Mouse (Mus musculus) lung, adult 18-20 months (tissue): ENCODE data around the gene Rhox3h.
"Not testable (repeated sequence)": the region's sequence is repeated elsewhere in the genome, so short reads cannot be mapped to it uniquely, and the experiment has no call there.

ENCODE experiments used
- DNase-seq, 2 experiments: peaks; one replicate each; pipeline ENCODE4 v3.0.0; 2022; ENCODE audit warnings: mixed read lengths in 2 of 2

Rhox3h gene

GRCm38 (mm10) chrX:37668664-37669063 is at the start of gene Rhox3h:
Gene Rhox3h, minus strand, starts transcription at chrX:37668764.
- not testable (repeated sequence) for DNase-seq

- no peak for DNase-seq
These were observed 33.3 kb upstream of the Rhox3h start for GRCm38 (mm10) chrX:37701821-37702387.

- no peak for DNase-seq
These were observed 23.7 kb upstream of the Rhox3h start for GRCm38 (mm10) chrX:37692261-37692660.

GRCm38 (mm10) chrX:37683031-37683715 is 14.6 kb upstream of the Rhox3h start:
- DNase-seq, result no peak

GRCm38 (mm10) chrX:37673177-37673576 is 4.6 kb upstream of the Rhox3h start, which contains the start of gene Rhox2h:
Gene Rhox2h, minus strand, starts transcription at chrX:37673277.
- DNase-seq, result not testable (repeated sequence)

GRCm38 (mm10) chrX:37651227-37651626 is 17.3 kb downstream of the Rhox3h start, which contains the start of gene Rhox4g:
Gene Rhox4g, minus strand, starts transcription at chrX:37651327.
- DNase-seq, result not testable (repeated sequence)

GRCm38 (mm10) chrX:37643370-37643769 is 25.2 kb downstream of the Rhox3h start, which contains the start of gene Rhox2g:
Gene Rhox2g, minus strand, starts transcription at chrX:37643470.
- DNase-seq, result not testable (repeated sequence)

GRCm38 (mm10) chrX:37628512-37628911 is 40.1 kb downstream of the Rhox3h start, which contains the start of gene Rhox3g:
Gene Rhox3g, minus strand, starts transcription at chrX:37628612.
- DNase-seq, result not testable (repeated sequence)
